Mouse (Mus musculus): Measurements from ENCODE around the gene Wwox.

DNA sequence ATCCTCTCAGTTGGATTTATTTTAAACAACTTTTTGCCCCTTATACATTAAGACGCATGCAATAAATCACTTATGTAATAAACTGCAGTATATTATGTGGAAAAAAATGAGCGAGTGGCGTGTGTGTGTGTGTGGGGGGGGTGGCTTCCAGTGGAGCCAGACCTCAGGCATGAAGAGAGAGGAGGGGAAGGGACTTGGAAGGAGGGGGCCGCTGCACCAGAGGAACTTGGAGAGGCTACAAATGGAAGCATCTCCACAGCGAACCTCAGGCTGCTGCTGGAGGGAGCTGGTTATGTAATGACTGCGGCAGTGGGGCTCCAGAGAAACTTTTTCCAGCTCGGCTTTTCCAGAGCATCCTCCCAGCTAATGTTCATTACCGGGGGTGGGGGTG is 719.3 kb downstream of the Wwox start:
- TF ChIP-seq CTCF (IDR thresholded peaks at IDR 0.05) (no peak), EP300 (IDR thresholded peaks at IDR 0.05) (no peak)

Measured in lung, postnatal 0 days (tissue).